Mouse (Mus musculus) right cerebral cortex, postnatal 25 days (tissue): Measurements from ENCODE around the gene Rnase11.

Experiments
- DNase-seq: peaks from one replicate; pipeline ENCODE4 v3.0.0; 2022

The Rnase11 gene

DNA sequence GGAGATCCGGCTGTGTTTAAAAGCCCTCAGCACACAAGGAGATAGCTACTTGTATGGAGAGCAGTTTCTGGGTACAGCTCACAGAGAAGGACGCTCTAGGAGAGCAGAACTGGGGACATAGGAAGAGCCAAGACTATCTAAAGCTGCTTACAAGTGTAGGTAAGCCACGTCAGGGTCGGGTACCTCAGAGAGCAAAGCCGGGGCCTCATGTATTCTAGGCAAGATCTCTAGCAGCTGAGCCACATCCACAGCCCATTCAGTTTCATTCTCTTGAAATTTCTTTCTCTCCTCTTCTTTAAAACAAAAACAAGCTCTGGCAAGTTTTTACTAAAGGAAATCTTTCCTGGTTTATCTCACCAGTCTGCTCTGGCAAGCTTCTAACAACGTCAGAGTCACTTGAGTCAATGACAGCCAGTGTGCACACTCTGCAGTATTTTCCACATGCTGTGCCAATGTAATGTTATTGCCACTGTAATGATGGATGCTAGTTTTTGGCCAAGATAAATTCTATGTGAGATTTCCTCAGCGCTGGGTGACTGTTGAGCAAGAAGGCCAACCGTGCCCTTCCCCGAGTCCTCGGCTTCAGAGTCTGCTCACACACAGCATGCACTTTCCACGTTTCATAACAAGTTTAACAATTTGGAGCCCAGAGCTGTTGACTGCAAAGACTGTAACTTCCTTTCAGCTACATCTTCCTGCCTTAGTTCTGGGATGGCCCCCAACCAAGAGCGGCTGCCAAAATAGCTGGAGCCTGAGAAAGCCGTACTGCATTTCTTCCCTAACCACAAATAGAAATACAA is 41.8 kb downstream of the Rnase11 start:
- peak; percentile 44 for DNase-seq

DNA sequence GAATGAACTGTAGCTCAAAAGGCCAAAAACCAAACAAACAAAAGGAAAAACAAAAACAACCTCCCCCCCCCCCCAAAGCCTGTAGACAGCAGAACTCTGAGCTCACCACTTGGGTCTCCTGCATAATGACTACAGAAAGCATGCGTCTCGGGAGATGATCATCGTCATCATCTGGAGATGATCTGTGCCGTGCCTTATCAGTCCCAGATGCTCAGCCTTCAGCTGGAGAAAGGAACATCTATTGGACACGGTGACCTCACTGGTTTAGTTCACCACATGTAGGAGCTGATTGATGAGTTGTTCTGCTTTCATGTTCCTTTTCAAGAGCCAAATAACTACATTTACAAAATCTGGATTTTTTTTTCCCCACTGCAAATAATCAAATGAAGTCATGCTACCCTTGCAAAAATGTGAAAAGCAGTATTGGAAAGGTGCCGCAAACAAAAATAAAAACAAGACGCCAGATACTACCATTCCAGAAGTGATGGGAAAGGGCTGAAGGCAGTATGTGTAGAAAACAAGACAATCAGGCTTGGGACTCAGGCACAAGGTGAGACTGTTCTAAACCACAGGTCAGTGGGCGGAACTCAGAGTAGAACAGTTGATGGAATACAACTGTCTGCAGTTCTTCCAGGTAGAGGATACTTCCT is 42.7 kb downstream of the Rnase11 start, which contains the start of gene Rnase10:
Gene Rnase10 (plus strand): TSS at position 600 of the 650 bp plus-strand sequence.
- DNase-seq, result no peak
